9 mouse cellular contexts compared by ENCODE assay signal in genomic region chr12:74333016-74333415, GRCm38 (mm10). TPM values are rescaled to one million over a fixed set of nuclear protein-coding genes. Genes with fewer than 3 reads are reported as not detected.
DNase-seq lines count a peak whose midpoint lies in the region; TF ChIP-seq lines count a peak whose summit lies in the region.
"Had no signal": no experiment of that assay in that cellular context is flagged by ENCODE, and none has a peak within 500 bp of the region (broad histone marks: within the 10 kb centered on the region; RNA-seq: fewer than 3 reads in every experiment).

No protein-coding gene starts in this region.

- TF ChIP-seq POLR2A in cortical plate, adult 2 months (IDR thresholded peaks at IDR 0.05; ENCODE audit: extremely low read depth, insufficient read depth, low read length): no peak

- peak; percentile 78 for TF ChIP-seq CTCF in cortical plate, adult 2 months (IDR thresholded peaks at IDR 0.05; ENCODE audit: extremely low read depth, insufficient read depth, low read length)

- H3K4me3 ChIP-seq in cortical plate, adult 2 months (ENCODE audit: insufficient read depth, low read length): no peak overlapping the region
- H3K4me3 ChIP-seq: erythroblast, embryonic 14.5 days had no signal

- peaks cover 3% of the 10 kb centered on the region; the same call in 1 of the 2 replicates for H3K4me1 ChIP-seq in cortical plate, adult 2 months (ENCODE audit: control insufficient read depth, insufficient read depth, low read length)

- peak; percentile 2 for DNase-seq in A20 (ENCODE audit: low read depth, low spot score)
- DNase-seq in adrenal gland, adult (ENCODE audit: inconsistent age in 2 of 2, low spot score in 1 of 2): peak; percentile 51 to 86
- DNase-seq in gastrocnemius, postnatal 36 days: peak; percentile 35 to 53
- peak; percentile 61 to 83 for DNase-seq in kidney, postnatal 25 days
- DNase-seq in lung, adult 18-20 months: peak; percentile 12 to 21
- peak; percentile 33 for DNase-seq in ovary, postnatal 10 days (ENCODE audit: low spot score)
- peak; percentile 86 for DNase-seq in thymus, postnatal 4 days

- intact Hi-C loops in gastrocnemius, postnatal 36 days (cut with DNase I): loop anchor here (5.0 kb wide), 2 partner anchors 839 to 1054 kb away; no protein-coding TSS in a partner anchor

- no peak overlapping the region for H3K27ac ChIP-seq in cortical plate, adult 2 months (ENCODE audit: insufficient read depth, low read length)

RNA-seq across cellular contexts. Expression of gene Gm11042, which starts 16.8 kb away (rescaled TPM):
- polyA plus RNA-seq in cortical plate, adult 2 months (2012; rRNA removed): not detected in 2 replicates
- not detected for total RNA-seq in gastrocnemius, postnatal 36 days (2021)
- polyA plus RNA-seq: erythroblast, embryonic 14.5 days had no signal

Comparison
In these comparisons a context has a peak if more than half of its experiments do, and no peak if none do; other contexts are left out.
1. DNase-seq: peak in every context shown above with its lines; median percentile 86 in thymus, postnatal 4 days; 72 in kidney, postnatal 25 days; 68 in adrenal gland, adult; 44 in gastrocnemius, postnatal 36 days; 33 in ovary, postnatal 10 days; 16 in lung, adult 18-20 months; 2 in A20.